Mouse (Mus musculus) midbrain, embryonic 13.5 days (tissue): ENCODE data around the gene Slc2a9. TPM values are rescaled to one million over a fixed set of nuclear protein-coding genes. Genes with fewer than 3 reads are reported as not detected.

Experiments
- ATAC-seq: fragments of 200-750 bp; cut with Nextera tagmentation; 2 replicates; pipeline ENCODE4 v1.8.0; 2017; ENCODE audit warnings: mild to moderate bottlenecking, moderate TSS enrichment, moderate library complexity
- H3K27ac ChIP-seq: fragments of 300-500 bp; sonication (generic); 2 replicates; pipeline ENCODE4 v1.5.1; 2015; ENCODE audit warnings: inconsistent platforms, mild to moderate bottlenecking, moderate library complexity
- H3K27me3 ChIP-seq: fragments of 300-500 bp; sonication (generic); 2 replicates; pipeline ENCODE4 v1.6.1; 2015; ENCODE audit warnings: mild to moderate bottlenecking, inconsistent platforms
- H3K36me3 ChIP-seq: fragments of 300-500 bp; sonication (generic); 2 replicates; pipeline ENCODE4 v1.6.1; 2015; ENCODE audit warnings: mild to moderate bottlenecking, inconsistent platforms
- H3K4me1 ChIP-seq: fragments of 300-500 bp; sonication (generic); replicated peaks from 2 replicates; pipeline ENCODE4 v1.6.1; 2015; ENCODE audit warnings: inconsistent platforms
- H3K4me2 ChIP-seq: fragments of 300-500 bp; sonication (generic); replicated peaks from 2 replicates; pipeline ENCODE4 v1.6.1; 2015; ENCODE audit warnings: moderate library complexity, mild to moderate bottlenecking, inconsistent platforms
- H3K4me3 ChIP-seq: fragments of 300-500 bp; sonication (generic); replicated peaks from 2 replicates; pipeline ENCODE4 v1.5.1; 2015; ENCODE audit warnings: mild to moderate bottlenecking, inconsistent platforms
- H3K9ac ChIP-seq: fragments of 300-500 bp; sonication (generic); replicated peaks from 2 replicates; pipeline ENCODE4 v1.6.1; 2015; ENCODE audit warnings: mild to moderate bottlenecking, inconsistent platforms
- H3K9me3 ChIP-seq: fragments of 300-500 bp; sonication (generic); 2 replicates; pipeline ENCODE4 v1.6.1; 2016; ENCODE audit warnings: mild to moderate bottlenecking, inconsistent platforms
- WGBS: fragments of 180-500 bp; shearing (Covaris S2); methylation state at CpG from one replicate; pipeline ENCODE4 v1.1.7; 2015; 5-methylcytosine and 5-hydroxymethylcytosine counted together
- polyA plus RNA-seq: library from polyadenylated mRNA; unstranded; fragments of >200 nt; fragmentation: Nextera tagmentation; extraction: Ambion mirVana; gene quantifications from 2 replicates; pipeline ENCODE4 v1.2.1, GENCODE M21; 2015

The Slc2a9 gene
- 0.11 and 0.43 TPM in 2 replicates for polyA plus RNA-seq

DNA sequence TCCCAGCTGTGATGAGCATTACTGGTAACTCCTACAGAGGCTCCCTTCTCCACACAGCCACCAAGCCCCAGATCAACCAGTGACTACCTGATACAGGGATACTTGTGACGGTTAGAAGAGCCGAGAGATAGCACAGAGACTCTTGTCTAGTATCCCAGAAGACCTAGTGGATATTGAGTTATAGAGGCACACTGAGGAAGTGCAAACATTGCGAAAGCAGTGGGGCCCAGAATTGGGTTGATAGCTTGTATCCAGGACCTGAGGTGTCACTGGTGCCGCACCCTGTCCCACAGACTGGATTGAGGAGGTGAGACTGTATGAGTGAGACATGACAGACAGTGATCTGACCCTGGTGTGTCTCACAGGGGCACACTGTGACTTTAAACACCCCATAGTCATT is at the start of gene Slc2a9:
Gene Slc2a9, minus strand, starts transcription at position 152 of the 400 bp plus-strand sequence.
- Histone ChIP-seq H3K4me3 (no peak within 1 kb of the TSS), H3K27ac (no peak within 1 kb of the TSS), H3K9ac (no peak within 1 kb of the TSS), H3K4me2 (no peak within 1 kb of the TSS), H3K9me3 (no peaks in the 10 kb centered on the region), H3K4me1 (no peaks in the 10 kb centered on the region), H3K27me3 (no peaks in the 10 kb centered on the region), H3K36me3 (no peaks in the 10 kb centered on the region)
- WGBS: 94% methylated on average over 4 of the region's 4 CpGs
- ATAC-seq: no peak

DNA sequence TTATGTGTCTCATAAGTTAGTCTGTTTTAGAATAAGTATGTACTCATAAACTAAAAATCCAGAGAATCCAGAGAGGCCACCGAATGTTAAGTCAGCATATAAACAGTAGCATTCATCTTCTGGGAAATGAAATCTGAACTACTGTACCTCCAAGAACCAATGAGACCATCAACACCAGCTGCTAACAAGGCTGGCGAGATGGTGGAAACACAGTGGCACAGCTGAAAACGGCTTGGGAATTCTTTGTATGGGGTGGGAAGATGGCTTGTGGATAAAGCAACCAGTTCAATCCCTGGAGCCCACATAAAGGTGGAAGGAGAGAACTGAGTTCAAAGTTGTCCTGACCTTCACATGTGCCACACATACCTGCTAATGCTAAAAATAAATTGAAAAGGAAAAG is 49.7 kb upstream of the Slc2a9 start:
- Histone ChIP-seq H3K27ac (no peak overlapping the region), H3K4me2 (no peak overlapping the region), H3K4me3 (no peak overlapping the region), H3K9ac (no peak overlapping the region), H3K36me3 (peaks cover 88% of the 10 kb centered on the region), H3K4me1 (peaks cover 7% of the 10 kb centered on the region), H3K9me3 (no peaks in the 10 kb centered on the region), H3K27me3 (no peaks in the 10 kb centered on the region)
- 87% methylated on average over 3 of the region's 3 CpGs for WGBS
- no peak for ATAC-seq

DNA sequence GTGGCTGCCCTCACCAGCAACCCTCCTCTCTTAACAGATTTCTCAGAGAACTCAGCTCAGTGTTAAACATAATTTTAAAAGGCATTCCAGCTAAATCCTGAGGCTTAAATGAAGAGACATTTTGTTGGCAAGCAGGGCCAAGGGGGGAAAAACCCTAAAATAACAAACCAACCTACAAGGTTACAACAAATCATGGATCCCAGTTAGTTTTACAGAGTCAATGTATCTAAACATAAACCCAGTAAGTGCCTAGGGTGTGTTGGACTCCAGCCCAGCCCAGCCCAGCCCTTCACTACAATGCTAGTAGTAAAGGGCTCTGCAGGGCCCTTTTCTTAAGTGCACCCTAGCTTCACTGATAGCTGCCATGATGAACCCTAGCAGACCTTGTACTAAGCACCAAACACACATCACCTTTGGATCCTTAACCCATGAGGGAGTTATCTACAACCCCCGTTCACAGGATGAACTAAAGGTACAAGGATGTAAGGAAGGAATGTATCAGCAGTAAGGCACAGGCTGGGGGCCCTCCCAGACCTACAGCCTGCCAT is 47.4 kb upstream of the Slc2a9 start:
- Histone ChIP-seq H3K4me1 (peaks cover 7% of the 10 kb centered on the region), H3K4me2 (no peak overlapping the region), H3K9me3 (no peaks in the 10 kb centered on the region), H3K9ac (no peak overlapping the region), H3K4me3 (no peak overlapping the region), H3K27me3 (no peaks in the 10 kb centered on the region), H3K27ac (no peak overlapping the region), H3K36me3 (peaks cover 90% of the 10 kb centered on the region)
- 96% methylated on average over 1 of the region's 1 CpGs for WGBS
- ATAC-seq: no peak

DNA sequence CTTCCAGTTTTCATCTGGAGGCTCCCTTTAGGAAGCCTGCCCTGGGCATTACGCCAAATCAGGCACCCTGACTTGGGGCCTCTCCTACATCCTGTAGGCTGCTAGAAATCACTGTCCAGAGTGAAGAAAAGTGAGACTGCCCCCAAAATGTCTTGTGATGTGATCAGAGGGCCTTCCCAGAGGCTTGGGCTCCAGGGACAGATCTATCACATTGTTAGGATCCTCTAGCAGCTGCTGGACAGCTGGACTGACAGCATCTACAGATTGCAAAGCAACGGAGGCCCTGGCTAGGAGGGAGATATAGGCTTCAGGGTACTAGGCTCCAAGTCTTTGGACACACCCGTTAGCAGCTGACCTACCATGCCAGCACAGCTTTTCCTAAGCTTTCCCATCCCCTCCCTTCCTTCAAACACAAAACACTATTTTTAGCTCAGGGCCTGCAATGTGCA is 46.5 kb upstream of the Slc2a9 start:
- 81% methylated on average over 3 of the region's 3 CpGs for WGBS
- Histone ChIP-seq H3K9ac (no peak overlapping the region), H3K4me2 (no peak overlapping the region), H3K27ac (no peak overlapping the region), H3K27me3 (no peaks in the 10 kb centered on the region), H3K4me1 (peaks cover 3% of the 10 kb centered on the region), H3K9me3 (no peaks in the 10 kb centered on the region), H3K4me3 (no peak overlapping the region), H3K36me3 (peaks cover 90% of the 10 kb centered on the region)
- ATAC-seq: no peak

DNA sequence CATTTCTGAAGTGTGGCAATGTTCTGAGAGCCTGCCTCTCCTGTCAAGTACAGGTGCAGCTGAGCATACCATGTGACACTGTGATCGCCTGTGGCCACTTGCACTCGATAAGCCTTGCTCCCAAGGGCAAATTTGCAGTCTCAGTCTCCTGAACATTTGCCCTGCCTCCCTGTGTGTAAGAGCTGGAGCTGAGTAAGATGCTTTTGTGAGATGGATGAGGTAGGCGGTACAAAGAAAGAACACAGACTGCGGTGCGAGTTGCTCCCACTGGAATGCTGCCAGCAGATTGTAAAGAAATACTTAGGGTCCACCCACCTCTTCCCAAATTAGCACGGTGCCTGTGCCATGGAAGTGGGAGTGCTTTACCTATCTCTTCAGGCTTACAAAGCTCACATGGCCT is 44.4 kb upstream of the Slc2a9 start:
- no peaks in the 10 kb centered on the region for H3K9me3 ChIP-seq
- H3K4me3 ChIP-seq: no peak overlapping the region
- H3K36me3 ChIP-seq: peaks cover 97% of the 10 kb centered on the region
- 77% methylated on average over 6 of the region's 6 CpGs for WGBS
- no peak overlapping the region for H3K9ac ChIP-seq
- H3K27me3 ChIP-seq: no peaks in the 10 kb centered on the region
- no peaks in the 10 kb centered on the region for H3K4me1 ChIP-seq
- no peak overlapping the region for H3K4me2 ChIP-seq
- ATAC-seq: no peak
- no peak overlapping the region for H3K27ac ChIP-seq

DNA sequence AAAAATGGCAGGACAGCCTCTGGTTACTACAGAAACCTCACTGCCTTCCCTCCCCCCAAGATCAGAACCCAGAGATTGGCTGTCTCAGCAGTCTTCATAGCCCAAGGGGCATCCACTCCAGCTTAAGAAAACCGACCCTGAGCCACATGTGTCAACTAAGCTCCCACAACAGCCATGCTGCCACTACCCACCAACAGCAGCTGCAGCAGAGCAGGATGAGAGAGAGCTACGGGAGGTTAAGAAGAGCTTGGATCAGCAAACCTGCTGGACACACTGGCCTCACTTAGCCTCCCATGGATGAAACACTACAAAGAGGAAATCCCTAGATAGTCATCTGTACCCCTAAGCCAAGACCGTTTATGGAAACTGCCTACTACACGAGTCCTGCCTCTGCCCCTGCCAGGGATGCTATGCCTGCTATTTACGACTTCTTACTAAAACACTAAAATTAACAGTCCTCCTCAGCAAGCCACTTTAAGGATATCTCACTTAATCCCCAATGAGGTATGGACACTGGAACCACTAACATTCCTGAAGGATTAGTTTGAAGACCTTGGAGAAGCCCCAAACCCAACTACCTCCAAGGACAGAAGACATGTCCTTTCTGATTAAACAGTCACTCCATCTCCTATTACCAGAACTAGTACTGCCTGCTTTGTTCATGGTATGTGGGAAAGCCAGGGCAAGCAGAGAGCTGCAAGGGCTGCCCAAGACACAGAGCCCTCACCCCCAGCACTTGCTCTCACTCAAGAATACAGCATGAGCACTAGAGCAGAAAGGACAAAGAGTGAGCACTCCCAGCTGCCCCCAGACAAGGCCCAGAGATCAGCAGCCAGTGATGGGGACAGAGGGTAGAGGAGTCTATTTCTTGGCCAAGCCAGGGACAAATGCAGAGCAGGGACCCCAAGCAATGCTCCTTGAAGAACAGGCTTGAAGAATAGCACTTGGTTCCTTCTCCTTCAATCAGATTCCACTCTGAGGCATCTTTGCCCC is 41.8 kb upstream of the Slc2a9 start:
- no peak overlapping the region for H3K4me2 ChIP-seq
- 82% methylated on average over 5 of the region's 5 CpGs for WGBS
- ATAC-seq: no peak
- no peaks in the 10 kb centered on the region for H3K4me1 ChIP-seq
- no peak overlapping the region for H3K27ac ChIP-seq
- no peaks in the 10 kb centered on the region for H3K27me3 ChIP-seq
- peaks cover 100% of the 10 kb centered on the region for H3K36me3 ChIP-seq
- H3K9ac ChIP-seq: no peak overlapping the region
- no peaks in the 10 kb centered on the region for H3K9me3 ChIP-seq
- H3K4me3 ChIP-seq: no peak overlapping the region

DNA sequence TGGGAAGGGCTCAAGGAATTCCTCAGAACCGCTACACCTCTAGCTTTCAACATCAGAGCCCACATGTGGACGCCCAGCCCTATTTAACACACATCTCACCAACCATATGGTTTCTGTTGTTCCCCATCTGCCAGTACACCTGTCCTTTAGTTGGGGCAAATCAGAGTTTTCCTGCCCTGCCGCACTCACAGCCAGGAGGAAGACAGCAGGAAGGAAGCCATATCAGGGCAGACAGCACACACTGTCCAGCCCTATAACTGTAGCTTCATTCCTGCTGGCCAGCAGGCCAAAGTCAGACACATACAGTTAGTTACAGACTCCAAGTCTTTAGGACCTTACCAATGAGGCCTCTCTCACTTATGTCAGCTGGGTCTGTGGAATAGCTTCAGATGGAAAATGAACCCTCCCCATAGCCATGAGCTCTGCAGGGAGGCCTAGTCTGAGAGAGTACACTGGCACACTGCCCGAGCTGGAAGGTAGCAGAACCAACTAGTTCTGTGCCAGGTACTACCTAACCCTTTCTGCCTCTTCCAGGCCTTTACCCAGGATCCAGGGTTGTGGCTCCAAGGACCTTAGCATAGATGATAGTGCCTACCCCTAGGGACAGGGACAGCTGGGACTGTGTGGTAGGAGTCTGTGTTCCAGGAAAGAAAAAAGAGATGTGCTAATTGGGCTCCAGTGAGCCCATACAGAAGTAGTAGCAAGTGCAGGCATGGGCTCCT is 40.7 kb upstream of the Slc2a9 start:
- H3K9ac ChIP-seq: no peak overlapping the region
- H3K36me3 ChIP-seq: peaks cover 100% of the 10 kb centered on the region
- H3K9me3 ChIP-seq: no peaks in the 10 kb centered on the region
- H3K4me3 ChIP-seq: no peak overlapping the region
- no peak overlapping the region for H3K4me2 ChIP-seq
- H3K4me1 ChIP-seq: no peaks in the 10 kb centered on the region
- whole genome bisulfite sequencing: 94% methylated on average over 4 of the region's 4 CpGs
- no peak for ATAC-seq
- no peaks in the 10 kb centered on the region for H3K27me3 ChIP-seq
- no peak overlapping the region for H3K27ac ChIP-seq

DNA sequence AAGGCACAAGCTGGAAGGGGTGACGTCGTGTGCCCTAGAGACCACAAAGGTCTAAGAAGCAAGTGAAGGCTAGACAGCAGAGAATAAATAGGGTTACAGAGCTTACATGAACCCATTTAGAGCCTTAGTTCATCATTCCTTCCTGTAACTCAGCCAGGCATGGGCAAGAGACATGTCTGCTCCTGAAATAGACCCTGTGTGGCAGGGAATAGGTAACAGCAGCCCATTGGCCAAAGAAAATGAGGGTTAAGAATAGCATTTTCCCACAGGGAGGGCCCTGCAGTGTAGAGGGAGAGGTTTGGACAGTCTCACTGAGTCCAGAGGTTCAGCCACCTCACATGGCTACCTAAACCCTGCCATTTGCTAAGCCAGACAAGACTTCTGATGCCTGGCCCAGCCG is 38.8 kb upstream of the Slc2a9 start:
- H3K4me3 ChIP-seq: no peak overlapping the region
- H3K27me3 ChIP-seq: no peaks in the 10 kb centered on the region
- H3K27ac ChIP-seq: no peak overlapping the region
- H3K4me1 ChIP-seq: no peaks in the 10 kb centered on the region
- H3K36me3 ChIP-seq: peaks cover 100% of the 10 kb centered on the region
- ATAC-seq: no peak
- H3K4me2 ChIP-seq: no peak overlapping the region
- 94% methylated on average over 3 of the region's 3 CpGs for WGBS
- H3K9ac ChIP-seq: no peak overlapping the region
- H3K9me3 ChIP-seq: no peaks in the 10 kb centered on the region

DNA sequence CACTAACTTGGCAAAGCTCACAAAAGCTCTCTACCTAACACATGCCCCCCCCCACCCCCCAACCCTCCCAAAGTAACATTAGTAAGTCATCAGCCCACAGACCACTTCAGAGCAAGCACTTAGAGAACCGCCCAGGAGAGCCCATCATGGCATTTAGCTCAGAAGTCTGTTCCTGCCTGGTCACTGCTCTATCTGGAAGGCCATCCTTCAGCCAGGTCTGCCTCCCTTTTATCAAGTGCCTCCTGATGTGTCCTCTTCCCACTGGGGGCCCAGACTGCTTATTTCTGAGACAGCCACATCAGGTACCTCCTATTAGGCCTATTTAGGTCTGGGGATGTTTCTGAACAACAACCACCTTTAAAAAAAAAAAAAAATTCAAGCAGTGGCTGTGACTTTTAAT is 38.0 kb upstream of the Slc2a9 start:
- Histone ChIP-seq H3K9ac (no peak overlapping the region), H3K27ac (no peak overlapping the region), H3K4me3 (no peak overlapping the region), H3K4me2 (no peak overlapping the region), H3K27me3 (no peaks in the 10 kb centered on the region), H3K9me3 (no peaks in the 10 kb centered on the region), H3K4me1 (no peaks in the 10 kb centered on the region), H3K36me3 (peaks cover 100% of the 10 kb centered on the region)
- 93% methylated on average over 1 of the region's 1 CpGs for WGBS
- no peak for ATAC-seq

DNA sequence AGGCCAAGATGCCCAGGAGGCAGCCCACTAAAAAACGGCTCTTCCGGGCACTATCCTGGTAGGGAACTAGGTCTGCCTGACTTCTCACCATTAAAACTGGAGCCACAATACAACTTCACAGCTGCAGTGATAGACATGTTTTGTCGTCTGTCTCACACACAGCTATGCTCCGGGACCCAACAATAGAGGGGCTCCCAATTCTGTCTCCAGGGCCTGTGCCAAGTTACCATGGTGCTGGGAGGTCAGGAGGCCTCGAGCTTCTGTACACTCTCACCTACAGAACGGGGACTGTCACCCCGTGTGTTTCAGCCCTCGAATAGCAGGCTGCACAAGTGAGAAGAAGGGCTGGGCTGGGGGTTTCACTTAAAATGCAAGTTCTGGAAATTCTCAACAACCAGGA is 35.6 kb upstream of the Slc2a9 start:
- WGBS: 84% methylated on average over 8 of the region's 8 CpGs
- Histone ChIP-seq H3K36me3 (peaks cover 100% of the 10 kb centered on the region), H3K4me3 (no peak overlapping the region), H3K4me1 (no peaks in the 10 kb centered on the region), H3K9ac (no peak overlapping the region), H3K9me3 (no peaks in the 10 kb centered on the region), H3K27ac (no peak overlapping the region), H3K27me3 (no peaks in the 10 kb centered on the region), H3K4me2 (no peak overlapping the region)
- ATAC-seq: no peak

DNA sequence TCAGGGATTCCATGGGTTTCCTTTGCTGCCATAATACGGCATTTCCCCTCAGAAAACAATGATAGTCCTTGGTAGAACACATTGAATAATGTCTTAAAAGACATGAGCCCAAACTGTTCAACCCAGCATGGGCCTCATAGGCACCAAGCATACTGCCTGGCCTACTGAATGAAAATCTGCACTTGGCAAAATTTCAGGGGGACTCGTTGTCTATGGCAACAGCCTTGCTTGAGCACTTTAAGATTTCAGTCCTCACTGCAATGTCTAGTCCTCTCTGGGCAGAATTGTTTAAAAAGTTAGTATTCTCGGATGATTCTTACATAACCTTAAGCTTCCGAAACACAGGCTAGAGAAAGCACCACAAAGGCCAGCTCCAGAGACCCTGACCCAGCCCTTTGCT is 34.9 kb upstream of the Slc2a9 start:
- no peak for ATAC-seq
- peaks cover 98% of the 10 kb centered on the region for H3K36me3 ChIP-seq

DNA sequence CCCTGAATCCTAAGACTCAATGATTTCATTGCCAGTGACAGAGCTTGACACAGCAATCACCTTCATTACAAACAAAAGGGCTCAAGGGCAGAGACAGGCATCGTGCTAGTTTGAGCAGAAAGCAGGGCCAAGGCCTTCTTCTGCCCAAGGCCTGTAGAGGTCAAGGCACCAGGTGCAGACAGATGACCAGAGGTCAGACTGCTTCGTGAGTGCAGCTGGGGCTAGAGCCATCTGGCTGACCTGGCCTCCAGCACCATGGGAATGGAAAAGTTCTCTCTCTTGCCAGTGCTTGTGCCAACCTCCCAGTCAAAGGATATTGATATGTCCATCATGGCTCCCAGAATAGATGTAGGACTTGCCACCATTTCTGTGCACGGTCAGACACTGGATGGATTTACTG is 33.9 kb upstream of the Slc2a9 start:
- WGBS: 96% methylated on average over 3 of the region's 3 CpGs
- Histone ChIP-seq H3K4me3 (no peak overlapping the region), H3K27ac (no peak overlapping the region), H3K36me3 (peaks cover 98% of the 10 kb centered on the region), H3K27me3 (no peaks in the 10 kb centered on the region), H3K4me2 (no peak overlapping the region), H3K9ac (no peak overlapping the region), H3K9me3 (no peaks in the 10 kb centered on the region), H3K4me1 (no peaks in the 10 kb centered on the region)
- no peak for ATAC-seq

More for the DNA sequence above, 34.9 kb upstream of the Slc2a9 start:
- 91% methylated on average over 4 of the region's 4 CpGs for WGBS
- no peaks in the 10 kb centered on the region for H3K4me1 ChIP-seq
- H3K27ac ChIP-seq: no peak overlapping the region
- no peaks in the 10 kb centered on the region for H3K9me3 ChIP-seq
- H3K27me3 ChIP-seq: no peaks in the 10 kb centered on the region
- no peak overlapping the region for H3K4me3 ChIP-seq
- no peak overlapping the region for H3K4me2 ChIP-seq
- H3K9ac ChIP-seq: no peak overlapping the region
